Mouse (Mus musculus) 416B (cell line): ENCODE measurements at regions not wholly inside any gene's neighbourhood (a gene's known extent, or its start where the extent isn't known, plus 50 kb on each side); places are given as distances from the start of the nearest gene placed in this dataset.

Source experiments
- DNase-seq: peaks from one replicate; pipeline ENCODE4 v3.0.0; 2011; ENCODE audit warnings: low read depth

GRCm38 (mm10) chr11:92967288-92967687 is 130.5 kb upstream of the Car10 start:
- DNase-seq, result peak; percentile 12

GRCm38 (mm10) chr11:92999603-93000002 is 98.2 kb upstream of the Car10 start:
- DNase-seq, result no peak

GRCm38 (mm10) chr11:93005991-93006390 is 91.8 kb upstream of the Car10 start:
- no peak for DNase-seq

- DNase-seq, result no peak
These were observed 71.8 kb upstream of the Car10 start for GRCm38 (mm10) chr11:93025981-93026380.

GRCm38 (mm10) chr11:93035509-93035908 is 62.3 kb upstream of the Car10 start:
- no peak for DNase-seq

- no peak for DNase-seq
These were observed 60.0 kb upstream of the Car10 start for GRCm38 (mm10) chr11:93037846-93038245.

GRCm38 (mm10) chr11:93039325-93039724 is 58.5 kb upstream of the Car10 start:
- DNase-seq, result no peak

- DNase-seq, result no peak
These were observed 57.0 kb upstream of the Car10 start for GRCm38 (mm10) chr11:93040816-93041215.

- no peak for DNase-seq
These were observed 52.8 kb upstream of the Car10 start for GRCm38 (mm10) chr11:93044998-93045397.
